Mouse (Mus musculus): ENCODE results near the gene Il18r1.
A peak's percentile ranks its signal among the peaks of the same experiment; 100 is the strongest.

Gene Il18r1

DNA sequence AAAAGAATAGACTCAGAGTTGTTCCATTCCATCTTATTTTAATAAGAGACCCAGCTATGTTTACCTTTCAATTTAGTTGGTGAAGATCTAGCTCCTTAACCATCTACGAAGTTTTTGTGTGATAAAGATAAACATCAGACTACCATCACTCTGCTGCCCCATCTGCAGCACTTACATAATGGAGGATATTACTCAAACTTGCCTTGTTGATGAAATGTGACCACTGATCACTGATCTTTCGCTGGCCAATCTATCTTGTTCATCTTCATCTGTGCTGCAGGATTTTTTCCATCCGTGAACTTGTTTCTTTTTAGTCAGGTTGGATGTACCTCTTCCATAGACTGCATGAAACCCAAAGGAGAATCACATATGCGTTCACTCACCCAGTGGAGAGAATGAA lies 29.2 kb downstream of the Il18r1 start:
- no peak for DNase-seq (ENCODE audit: low spot score)

DNA sequence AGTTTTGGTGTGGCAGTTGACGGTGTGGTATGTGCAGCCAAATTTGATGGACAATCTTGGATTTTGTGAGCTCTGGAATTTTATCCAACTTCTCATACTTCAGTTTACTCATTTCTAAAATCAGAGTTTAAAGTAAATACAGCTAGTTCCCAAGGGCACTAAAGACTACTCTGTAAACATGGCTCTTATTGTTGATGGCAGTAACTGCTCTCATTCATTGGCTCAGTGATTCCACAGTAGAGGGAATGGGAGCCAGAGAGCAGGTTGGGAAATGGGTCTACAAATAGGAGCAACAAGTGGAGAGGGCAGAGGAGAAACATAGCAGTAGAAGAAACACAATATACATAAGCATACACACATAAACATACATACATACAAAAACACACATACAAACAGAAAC lies 34.4 kb downstream of the Il18r1 start:
- no peak for DNase-seq (ENCODE audit: low spot score)

DNA sequence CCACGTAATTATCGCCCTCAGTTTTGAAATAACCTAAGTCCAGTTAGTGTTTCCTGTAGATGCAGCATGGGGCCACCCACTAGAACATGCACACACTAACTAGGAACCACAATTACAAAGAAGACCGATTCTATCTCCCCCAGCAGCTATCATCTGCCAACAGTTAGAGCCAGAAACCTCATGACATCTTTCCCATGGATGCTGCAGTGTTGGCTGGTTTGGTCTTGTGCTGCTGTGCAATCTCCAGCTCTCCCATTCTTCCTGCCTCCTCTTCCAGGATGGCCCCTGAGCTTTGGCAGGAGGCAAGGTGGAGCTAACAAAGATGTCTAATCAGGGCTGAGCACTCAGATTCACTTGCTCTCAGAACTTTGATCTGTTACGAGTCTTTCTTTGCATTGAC lies 35.8 kb downstream of the Il18r1 start:
- no peak for DNase-seq (ENCODE audit: low spot score)

DNA sequence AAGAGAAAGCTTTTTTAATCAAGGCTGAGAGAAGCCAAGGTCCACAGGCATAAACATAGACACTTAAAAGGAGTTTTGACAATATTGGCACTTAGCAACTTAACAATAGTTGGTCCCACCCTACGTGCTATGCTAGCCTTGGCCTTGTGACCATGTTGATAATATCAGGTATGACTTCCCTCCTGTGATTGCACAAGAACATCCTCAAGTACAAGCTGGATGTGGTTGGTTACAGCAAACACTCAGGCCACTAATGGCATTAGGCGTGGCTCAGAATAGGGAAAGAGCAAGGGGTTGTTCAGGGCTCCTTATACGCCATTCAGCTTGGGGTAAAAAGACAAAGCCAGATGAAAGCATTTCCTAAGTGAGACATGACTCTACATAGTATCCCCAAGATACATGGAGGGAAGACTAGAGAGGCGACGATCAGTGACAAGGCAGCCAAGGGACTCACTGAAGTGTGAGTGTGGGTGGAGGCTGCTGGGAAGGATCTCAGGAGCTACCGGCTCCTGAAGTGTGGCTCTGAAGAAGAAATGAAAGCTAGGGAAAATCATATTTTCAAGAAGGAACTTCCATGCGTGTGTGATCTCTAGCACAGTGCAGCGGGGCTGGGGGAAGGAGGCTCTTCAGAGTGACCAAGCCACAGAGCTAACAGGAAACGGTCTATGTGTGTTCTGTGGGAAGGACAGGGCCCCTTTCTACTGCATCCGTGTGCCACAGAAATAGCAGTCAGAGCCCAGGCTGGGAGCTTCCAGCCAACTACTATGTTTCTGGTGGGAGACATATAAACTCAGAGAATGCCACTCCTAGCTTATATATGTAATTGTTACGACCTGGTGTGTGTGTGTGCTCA lies 36.4 kb downstream of the Il18r1 start:
- no peak for DNase-seq (ENCODE audit: low spot score)

DNA sequence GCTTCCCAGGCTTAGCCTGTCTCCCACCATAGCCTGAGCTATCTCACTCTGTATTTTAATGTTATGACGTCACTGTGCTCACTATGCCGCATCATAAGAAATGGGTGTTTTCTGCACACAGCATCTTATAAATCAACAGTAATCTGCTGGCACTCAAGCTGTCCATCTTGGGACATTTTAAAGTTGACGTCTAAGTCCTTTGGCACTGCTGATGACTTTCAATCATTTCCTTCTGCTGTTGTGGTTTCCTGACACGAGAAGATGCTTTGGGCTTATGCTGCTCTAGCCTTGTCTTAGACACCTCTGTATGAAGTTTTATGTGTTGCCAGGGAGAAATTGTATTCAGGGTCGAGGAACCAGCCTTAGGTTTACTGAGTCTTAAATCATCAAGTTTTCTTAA lies 39.2 kb downstream of the Il18r1 start:
- DNase-seq (ENCODE audit: low spot score), result no peak

DNA sequence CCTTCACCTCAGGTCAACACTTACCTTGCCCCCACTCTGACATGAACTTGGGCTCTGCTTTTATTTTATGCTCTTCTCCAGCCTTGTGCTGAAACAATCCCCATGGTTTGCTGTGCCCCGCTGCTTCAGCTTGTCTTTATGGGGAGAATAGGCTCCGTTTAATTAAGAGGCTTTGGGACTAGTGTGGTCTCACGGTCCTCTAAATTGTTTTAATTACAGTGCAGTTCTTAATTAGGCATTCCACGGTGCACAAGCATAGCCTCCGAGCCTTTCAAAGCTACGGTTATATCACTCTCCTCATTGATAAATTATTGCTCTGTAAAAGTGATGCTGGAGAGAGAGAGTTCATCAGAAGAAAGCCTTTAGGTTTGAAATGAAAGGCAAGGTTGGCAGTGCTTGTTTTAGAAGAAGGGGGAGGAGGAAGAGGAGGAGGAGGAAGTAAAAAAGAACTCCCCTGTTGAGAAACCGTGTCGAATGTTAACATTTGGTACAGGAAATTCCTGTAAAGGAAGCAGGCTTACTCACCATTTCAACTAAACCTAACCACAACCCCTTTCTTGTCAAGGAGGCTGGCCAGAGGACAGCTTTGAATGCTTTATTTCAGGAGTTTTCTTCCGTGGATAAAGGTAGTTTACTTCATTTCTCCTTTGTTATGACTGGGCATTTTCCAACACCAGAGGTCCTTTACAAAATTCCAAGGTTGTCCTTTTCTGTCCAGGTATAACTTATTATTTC lies 49.7 kb downstream of the Il18r1 start, which contains the start of gene Il18rap:
Gene Il18rap (plus strand): TSS at position 512 of the 735 bp plus-strand sequence.
- DNase-seq (ENCODE audit: low spot score), result no peak

DNA sequence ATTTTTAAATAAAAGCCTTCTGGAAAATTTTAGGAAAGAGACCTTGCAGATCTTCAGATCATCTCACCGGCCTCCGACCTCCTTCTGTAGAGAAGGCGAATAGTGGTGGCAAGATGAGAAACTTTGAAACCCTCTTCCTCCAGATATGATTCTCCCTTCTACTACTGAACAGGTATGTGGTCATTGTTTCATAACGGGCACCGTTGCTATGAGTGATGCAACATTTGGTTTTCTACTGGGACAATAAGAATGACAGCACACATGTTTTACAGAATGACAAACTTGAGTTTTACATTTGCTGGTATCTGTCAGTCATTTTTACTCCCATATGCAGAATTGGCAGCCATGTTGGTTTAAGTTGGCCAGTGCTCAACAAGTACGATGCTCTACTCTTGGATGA lies 51.0 kb downstream of the Il18r1 start:
- DNase-seq (ENCODE audit: low spot score), result no peak

DNA sequence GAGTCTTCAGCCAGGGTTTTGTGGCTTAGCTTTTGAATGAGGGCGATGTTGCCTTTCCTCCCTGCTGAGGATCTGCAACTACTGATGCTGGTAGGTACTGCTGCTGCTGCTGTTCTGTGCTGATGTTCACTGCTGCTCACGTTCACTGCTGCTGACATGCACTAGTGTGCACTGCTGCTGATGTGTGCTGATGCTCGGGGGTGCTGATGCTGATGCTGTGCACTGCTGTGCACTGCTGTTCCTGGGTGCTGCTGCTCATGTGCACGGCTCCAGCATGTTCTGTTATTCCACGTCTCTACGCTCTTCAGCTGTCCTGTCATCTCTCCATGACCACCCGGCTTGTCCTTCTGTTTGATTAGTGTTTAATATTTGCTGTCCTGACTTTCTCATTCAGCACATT lies 57.6 kb downstream of the Il18r1 start:
- no peak for DNase-seq (ENCODE audit: low spot score)

DNA sequence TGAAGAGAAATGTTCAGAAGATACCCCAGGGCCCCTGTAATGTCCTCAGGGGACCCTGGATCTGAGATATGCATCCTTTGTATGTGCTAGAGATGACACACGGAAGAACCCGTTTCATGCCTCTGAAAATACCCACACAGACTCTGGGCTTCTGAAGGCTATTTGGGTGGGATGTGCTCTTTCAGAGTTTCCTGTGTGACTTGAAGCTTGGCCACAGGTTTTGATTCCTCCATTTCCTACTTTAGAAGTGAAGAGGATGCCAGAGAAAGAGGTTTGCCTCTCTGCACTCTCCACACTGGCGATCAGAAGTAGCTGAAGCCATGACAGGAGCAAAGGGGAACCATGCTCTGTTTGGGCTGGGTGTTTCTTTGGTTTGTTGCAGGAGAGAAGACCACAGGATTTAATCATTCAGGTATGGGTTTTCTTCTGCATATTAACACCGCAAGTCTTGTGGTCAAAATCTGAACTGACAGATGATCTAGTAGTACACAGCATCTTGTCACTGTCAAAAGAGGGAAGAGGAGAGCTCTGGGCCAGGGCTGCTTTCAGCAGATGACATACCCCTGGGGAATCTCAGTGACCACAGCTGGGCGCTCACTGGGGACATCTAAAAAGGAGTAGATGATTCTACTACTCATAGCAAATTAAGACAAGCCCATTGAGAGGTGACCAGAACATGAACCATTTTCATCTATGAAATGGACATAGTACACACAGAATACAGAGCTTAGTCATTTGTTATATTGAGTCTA lies 58.8 kb downstream of the Il18r1 start:
- DNase-seq (ENCODE audit: low spot score), result no peak

DNA sequence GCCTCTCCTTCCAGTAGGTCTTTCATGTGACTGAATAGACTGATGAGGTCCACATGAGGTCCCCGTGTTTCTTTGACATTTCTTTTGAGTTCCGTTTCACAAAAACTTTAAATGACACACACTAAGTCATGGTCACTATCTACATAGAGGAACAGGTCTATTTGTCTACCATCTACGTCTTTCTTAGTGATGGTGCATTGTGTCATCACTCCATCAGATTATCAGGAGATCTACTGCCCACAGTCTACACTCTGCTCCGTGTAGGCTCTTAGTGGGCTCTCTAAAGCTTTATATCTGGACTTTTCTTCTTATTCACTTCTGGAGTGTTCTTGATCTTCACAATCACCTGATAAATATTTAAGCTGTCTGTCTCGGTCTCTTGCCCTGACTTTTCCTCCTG lies 63.9 kb downstream of the Il18r1 start:
- no peak for DNase-seq (ENCODE audit: low spot score)

DNA sequence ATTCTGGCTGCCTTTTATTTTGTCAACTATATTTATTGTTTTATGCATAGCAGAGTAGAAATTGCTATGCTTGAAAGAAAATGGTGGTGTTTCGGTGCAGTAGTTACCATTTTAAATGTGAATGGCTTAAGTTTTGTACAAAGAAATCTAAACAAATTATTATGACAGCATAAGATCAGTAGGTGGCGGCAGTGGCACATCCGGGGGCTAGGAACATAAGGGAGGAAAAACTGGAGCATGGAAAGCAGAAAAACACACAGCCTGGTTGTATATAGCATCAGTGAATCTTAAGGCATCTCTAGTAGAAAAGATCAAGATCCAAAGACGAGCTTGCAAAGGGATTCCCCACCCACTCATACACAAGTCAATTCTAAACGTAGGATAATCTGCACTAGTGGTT lies 72.2 kb downstream of the Il18r1 start:
- DNase-seq (ENCODE audit: low spot score), result no peak

DNA sequence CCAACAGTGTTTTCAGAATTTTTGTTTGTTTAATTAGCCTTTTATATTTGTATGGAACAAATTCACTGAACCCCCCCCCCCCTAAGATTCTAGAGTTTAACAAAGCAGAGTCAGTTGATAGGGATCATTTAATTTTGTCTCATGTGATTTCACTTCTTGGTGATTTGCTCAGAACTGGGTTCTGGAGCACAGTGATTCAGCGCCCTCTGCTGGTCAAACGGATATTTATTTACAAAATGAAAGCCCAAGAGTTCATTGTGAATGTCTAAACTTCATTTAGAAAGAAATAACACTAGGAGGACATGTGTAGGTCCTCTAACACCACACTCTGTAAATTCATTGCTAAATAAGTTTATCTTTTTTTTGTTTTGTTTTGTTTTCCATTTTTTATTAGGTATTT lies 79.3 kb downstream of the Il18r1 start:
- DNase-seq (ENCODE audit: low spot score), result peak; percentile 65

DNA sequence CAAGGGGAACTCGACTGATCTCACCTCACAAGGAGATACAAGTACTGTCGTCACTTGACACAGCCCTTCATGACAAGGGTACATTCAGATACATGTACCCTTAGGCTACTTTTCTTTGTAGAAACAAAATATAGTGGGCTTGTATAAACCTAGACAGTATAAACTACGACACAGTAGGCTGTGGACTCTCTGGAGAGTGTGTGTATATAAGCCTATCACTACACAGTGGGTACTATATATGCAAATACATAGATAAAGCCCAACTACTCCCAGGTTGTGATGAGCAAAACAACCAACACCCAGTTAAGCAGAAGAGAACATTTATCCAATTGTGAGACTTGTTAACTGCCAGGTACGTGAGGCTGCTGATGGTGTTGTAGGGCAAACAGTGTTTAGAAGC lies 81.3 kb downstream of the Il18r1 start:
- no peak for DNase-seq (ENCODE audit: low spot score)

DNA sequence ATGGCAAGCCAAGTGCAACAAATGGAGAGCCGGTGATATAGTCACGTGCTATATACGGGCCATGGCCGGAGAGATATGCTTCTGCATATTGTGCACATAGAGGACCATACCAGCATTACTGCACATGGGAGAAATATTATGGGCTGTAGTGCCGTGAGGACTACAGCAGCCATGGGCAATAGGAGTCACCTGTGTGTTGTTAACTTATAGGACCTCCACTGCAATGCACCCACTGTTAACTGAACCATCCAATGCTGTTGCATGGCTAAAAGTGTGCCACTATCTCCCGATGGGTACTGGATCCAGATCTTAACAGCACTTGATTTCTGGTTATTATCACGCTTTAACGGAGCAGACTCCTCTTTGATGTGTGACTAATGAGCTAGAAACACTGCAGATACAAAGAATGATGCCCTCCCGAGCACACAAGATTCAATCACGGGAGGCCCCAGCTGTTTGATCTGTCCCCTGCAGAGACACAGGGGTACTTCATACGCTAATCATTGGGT lies 81.8 kb downstream of the Il18r1 start:
- DNase-seq (ENCODE audit: low spot score), result no peak

DNA sequence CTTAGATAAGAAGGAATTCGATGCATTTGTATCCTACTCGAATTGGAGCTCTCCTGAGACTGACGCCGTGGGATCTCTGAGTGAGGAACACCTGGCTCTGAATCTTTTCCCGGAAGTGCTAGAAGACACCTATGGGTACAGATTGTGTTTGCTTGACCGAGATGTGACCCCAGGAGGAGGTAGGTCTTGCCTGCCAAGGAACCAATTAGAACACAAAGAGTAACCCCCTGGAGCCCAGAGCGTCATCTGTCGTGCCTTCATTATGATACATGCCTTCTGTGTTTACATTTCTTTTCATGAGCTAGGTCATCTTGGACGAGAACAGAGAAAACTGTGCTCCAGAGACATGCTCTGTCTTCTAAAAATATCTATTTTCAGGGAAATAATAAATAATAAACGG lies 82.4 kb downstream of the Il18r1 start:
- no peak for DNase-seq (ENCODE audit: low spot score)

All from urinary bladder, postnatal 25 days (tissue).